In the genomic region with DNA sequence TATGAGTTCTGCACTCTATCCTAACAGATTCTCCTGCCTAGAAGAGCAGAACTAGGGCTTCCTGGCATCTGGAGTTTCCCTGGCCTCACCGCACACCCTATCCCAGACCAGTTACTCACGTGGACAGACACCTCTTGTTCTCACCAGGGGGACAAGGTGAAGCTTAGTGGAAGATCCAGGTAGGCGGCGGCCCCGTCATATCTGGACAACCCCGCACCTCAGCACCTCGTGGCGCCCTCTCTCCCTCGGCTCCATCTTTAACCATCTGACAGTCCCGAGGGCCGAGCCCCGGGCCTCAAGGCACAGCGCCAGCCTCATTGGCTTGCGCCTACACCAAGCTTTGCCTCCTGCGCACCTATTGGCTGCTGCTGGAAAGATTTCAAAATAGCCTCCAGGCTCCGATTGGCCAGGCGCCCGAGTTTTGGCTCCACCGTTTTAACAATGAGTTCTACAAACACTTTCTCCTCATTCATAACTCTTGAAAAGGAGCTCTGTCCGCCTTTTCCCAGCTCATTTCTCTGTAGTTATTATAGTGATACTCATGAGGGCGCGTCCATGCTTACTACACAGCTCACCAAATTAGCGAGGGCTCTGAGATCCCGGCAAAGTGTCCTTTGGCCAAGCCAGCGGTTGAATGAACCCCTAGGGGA, we compare ENCODE assay signal across 8 mouse cellular contexts. TPM values are rescaled to one million over a fixed set of nuclear protein-coding genes. Genes with fewer than 3 reads are reported as not detected.
DNase-seq lines count a peak whose midpoint lies in the region; ATAC-seq and TF ChIP-seq lines count a peak whose summit lies in the region.

A gene (minus strand): TSS at position 297 of the 650 bp plus-strand sequence.

- H3K4me2 ChIP-seq in hindbrain, postnatal 0 days (ENCODE audit: low read depth, low read length): peak within 1 kb of the TSS; percentile 63

- H3K4me1 ChIP-seq in hindbrain, postnatal 0 days (ENCODE audit: insufficient read depth, low read length): peaks cover 10% of the 10 kb centered on the region
- peaks cover 51% of the 10 kb centered on the region for H3K4me1 ChIP-seq in megakaryocyte, embryonic 14.5 days

- no peaks in the 10 kb centered on the region for H3K9me3 ChIP-seq in hindbrain, postnatal 0 days (ENCODE audit: low read length)
- no peaks in the 10 kb centered on the region for H3K9me3 ChIP-seq in megakaryocyte, embryonic 14.5 days

- peak within 1 kb of the TSS; percentile 22 for H3K9ac ChIP-seq in hindbrain, postnatal 0 days (replicated peaks; ENCODE audit: low read length)

- ATAC-seq in hindbrain, postnatal 0 days: peak; percentile 89

- DNase-seq in ZHBTc4 (ENCODE audit: low read depth, low spot score): peak; percentile 92
- DNase-seq in cerebellum, postnatal 10 days: peak; percentile 80 to 81
- DNase-seq in frontal cortex, postnatal 14 days (ENCODE audit: low spot score in 2 of 2): peak; percentile 49 to 50
- peak; percentile 91 for DNase-seq in hindbrain, postnatal 0 days (ENCODE audit: low spot score)
- DNase-seq in left cerebral cortex, postnatal 10 days (ENCODE audit: extremely low spot score in 1 of 2, low spot score in 2 of 2): peak; percentile 42 to 84
- DNase-seq in right cerebral cortex, adult 2 months (ENCODE audit: low spot score in 2 of 2): peak; percentile 72 to 81
- DNase-seq in urinary bladder, postnatal 25 days (ENCODE audit: low spot score): peak; percentile 52

- 1% methylated on average over 25 of the region's 25 CpGs for WGBS in hindbrain, postnatal 0 days

- no peaks in the 10 kb centered on the region for H3K27me3 ChIP-seq in hindbrain, postnatal 0 days (ENCODE audit: insufficient read depth, low read length)
- H3K27me3 ChIP-seq in megakaryocyte, embryonic 14.5 days (replicated peaks): no peaks in the 10 kb centered on the region

- 0 out of 2 replicates have a peak, but pooled peaks have one; percentile 1 for TF ChIP-seq CTCF in hindbrain, postnatal 0 days (IDR thresholded peaks at IDR 0.05; ENCODE audit: low read depth)

- no peaks in the 10 kb centered on the region for H3K36me3 ChIP-seq in hindbrain, postnatal 0 days (ENCODE audit: insufficient read depth, low read length)
- peaks cover 43% of the 10 kb centered on the region for H3K36me3 ChIP-seq in megakaryocyte, embryonic 14.5 days (replicated peaks; ENCODE audit: low read length)

- intact Hi-C loops in left cerebral cortex, postnatal 10 days (cut with DNase I): no loop called here

- H3K4me3 ChIP-seq in hindbrain, postnatal 0 days (ENCODE audit: low read length): peak within 1 kb of the TSS; percentile 29
- peak within 1 kb of the TSS; percentile 94 for H3K4me3 ChIP-seq in megakaryocyte, embryonic 14.5 days (replicated peaks)

- H3K27ac ChIP-seq in hindbrain, postnatal 0 days: no peak within 1 kb of the TSS

RNA-seq across cellular contexts. Expression of the gene that starts here (rescaled TPM):
- total RNA-seq in hindbrain, postnatal 0 days (2014; rRNA removed): 4.2 and 6.8 TPM in 2 replicates
- polyA plus RNA-seq in hindbrain, postnatal 0 days (2015; fragmentation: Nextera tagmentation; extraction: Ambion mirVana): 8.2 and 9.5 TPM in 2 replicates
- 1 to 10 TPM; 2.6 to 3.6 TPM for total RNA-seq in left cerebral cortex, postnatal 10 days (2021)
- 7.5 and 24.0 TPM in 2 replicates for polyA plus RNA-seq in megakaryocyte, embryonic 14.5 days (2012; ENCODE audit: insufficient read depth, low replicate concordance)
